Mouse (Mus musculus): ENCODE measurements at regions not wholly inside any gene's neighbourhood (a gene's known extent, or its start where the extent isn't known, plus 50 kb on each side); places are given as distances from the start of the nearest gene placed in this dataset.
A peak's percentile ranks its signal among the peaks of the same experiment; 100 is the strongest.

DNA sequence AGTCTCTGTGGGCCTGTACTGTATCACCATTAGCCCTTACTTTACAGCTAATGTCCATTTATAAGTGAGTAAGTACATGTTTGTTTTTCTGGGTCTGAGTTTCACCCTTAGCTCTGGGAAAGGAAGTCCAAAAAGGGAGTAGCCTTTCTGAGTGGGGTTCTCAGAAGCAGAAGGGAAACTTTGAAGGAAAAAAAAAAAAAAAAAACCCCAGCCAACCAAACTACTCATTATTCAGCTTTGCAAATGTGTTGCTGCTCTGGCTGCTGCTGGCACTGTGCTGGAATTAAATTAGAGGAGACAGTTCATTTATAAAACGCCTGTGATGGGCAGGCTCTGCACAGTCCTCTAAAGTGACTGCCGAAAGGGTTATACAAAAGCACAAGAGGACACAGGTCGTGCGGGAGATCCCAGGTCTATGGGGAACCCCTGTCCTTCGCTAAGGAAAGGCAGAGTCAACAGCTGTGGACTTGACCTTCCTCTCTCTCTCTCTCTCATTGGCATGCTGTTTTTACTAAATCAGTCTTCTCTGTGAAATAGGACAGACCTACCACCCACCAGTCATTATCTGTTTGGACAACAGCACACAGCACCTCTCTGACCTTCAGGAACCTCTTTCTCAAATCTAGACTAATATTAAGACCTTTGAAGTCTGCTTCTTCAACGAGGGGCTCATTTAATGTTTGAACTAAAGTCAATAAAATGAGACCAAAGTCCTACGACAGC, 165.4 kb downstream of the Cd47 start:
- DNase-seq (ENCODE audit: low spot score in 2 of 2): peak; percentile 70 to 77

DNA sequence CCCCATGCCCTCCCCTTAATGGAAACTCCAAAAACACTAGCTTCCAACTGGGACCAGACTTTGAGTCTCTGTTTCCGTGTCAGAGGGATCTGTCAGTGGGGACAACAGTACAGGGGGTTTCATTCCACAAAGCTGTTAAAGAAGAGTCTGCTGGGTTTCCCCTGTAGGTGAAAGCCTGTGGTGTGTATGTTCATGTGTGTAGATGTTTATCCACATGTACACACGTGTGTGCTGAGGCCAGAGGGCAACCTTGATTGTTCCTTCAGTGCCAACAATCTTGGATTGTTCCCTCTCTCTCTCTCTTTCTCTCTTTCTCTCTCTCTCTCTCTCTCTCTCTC, 165.9 kb downstream of the Cd47 start:
- no peak for DNase-seq (ENCODE audit: low spot score in 2 of 2)

DNA sequence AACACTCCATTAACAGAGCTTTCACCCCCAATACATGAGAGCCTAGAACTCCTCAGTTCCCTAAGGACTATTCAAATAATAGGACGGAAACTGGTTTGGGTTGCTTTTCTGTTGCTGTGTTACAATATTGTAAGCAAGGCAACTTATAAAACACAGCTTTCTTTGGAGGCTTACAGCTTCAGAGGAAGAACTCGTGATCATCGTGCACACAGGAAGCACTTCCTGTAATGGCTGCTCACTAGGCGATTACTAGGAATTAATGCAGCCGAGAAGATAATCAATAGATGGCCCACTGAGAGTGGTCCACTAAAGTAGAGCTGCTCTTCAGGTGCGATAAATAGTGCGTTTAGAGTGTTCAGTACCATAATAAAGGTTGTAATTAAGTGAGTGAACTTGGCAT, 166.8 kb downstream of the Cd47 start:
- no peak for DNase-seq (ENCODE audit: low spot score in 2 of 2)

DNA sequence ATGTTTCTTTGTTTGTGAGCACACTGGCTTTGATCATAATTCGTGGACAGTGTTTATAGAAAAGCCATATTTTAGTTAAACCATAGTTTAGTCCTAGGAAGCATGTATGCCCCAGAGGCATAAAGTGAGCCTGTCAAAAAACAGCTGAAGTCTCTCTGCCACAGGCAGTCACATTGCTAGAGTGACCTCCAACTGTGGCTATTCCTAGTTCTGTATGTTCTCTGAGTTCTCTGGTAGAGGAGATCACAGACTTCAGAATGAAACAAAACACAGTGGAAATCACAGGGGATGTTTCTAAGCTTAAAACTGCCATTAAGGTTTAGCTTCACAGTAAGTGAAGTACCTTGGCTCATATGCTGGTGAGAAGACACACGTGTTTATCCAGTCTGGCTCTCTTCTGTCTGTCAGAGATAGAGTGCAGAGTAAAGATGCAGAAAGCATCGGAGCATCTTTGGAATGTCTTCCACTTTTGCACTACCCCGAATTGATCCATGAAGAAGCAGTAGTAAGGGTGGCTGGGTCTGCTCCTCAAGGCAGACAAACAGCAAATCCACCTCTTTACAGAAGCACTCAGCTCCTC, 168.0 kb downstream of the Cd47 start:
- no peak for DNase-seq (ENCODE audit: low spot score in 2 of 2)

GRCm38 (mm10) chr16:49969035-49969434, 168.7 kb downstream of the Cd47 start:
- DNase-seq (ENCODE audit: low spot score in 2 of 2): no peak

GRCm38 (mm10) chr16:49969693-49970296, 169.5 kb downstream of the Cd47 start:
- DNase-seq (ENCODE audit: low spot score in 2 of 2): no peak

DNA sequence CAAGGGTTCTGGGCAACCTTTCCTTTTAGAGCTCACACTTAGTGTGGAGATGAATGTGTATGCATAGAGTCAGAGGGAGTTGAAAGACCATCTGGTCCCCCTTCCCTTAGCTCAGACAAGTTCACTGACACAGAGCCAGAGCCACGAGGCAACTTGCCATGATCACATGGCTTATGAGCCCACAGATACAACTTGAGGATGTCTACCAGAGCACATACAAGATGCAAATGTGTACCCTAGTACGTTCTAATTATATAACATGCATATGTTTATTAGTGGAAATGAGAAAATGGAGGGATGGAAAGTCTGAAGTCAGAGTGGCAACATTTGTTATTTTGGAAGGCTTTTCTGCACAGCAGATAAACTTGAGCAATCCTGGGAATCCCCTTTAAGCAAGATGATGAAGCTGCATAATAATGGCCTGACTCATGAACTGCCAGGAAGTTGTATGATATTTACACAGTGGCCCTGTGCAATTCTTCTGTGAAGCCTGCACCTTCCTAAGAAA, 170.0 kb downstream of the Cd47 start:
- DNase-seq (ENCODE audit: low spot score in 2 of 2): no peak

- no peak for DNase-seq (ENCODE audit: low spot score in 2 of 2)
These were observed 170.8 kb downstream of the Cd47 start for GRCm38 (mm10) chr16:49971141-49971555.

- DNase-seq (ENCODE audit: low spot score in 2 of 2): no peak
These were observed 176.9 kb downstream of the Cd47 start for GRCm38 (mm10) chr16:49977276-49977675.

DNA sequence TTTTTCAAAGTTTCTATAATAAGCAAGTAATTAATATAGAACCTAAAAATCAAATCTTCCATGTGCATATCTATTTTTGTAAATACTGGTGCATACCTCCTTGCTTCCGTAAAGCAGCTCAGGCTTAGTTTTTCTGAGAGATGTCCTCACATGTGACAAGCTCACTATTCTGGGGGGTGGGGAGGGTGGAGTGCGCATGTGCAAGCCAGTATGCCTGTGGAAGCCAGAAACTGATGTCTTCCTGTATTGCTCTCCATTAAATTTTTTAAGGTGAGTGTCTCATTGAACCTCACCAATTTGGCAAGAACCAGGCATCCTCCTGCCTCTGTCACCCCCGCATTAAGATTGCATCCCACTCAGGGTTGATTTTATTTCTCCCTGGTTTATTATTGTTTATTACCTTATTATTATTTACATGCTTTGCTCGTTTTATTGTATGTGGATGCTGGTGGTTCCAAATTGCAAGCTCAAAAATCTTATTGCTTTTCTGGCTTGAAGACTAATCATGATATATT, 179.2 kb downstream of the Cd47 start:
- DNase-seq (ENCODE audit: low spot score in 2 of 2): no peak

DNA sequence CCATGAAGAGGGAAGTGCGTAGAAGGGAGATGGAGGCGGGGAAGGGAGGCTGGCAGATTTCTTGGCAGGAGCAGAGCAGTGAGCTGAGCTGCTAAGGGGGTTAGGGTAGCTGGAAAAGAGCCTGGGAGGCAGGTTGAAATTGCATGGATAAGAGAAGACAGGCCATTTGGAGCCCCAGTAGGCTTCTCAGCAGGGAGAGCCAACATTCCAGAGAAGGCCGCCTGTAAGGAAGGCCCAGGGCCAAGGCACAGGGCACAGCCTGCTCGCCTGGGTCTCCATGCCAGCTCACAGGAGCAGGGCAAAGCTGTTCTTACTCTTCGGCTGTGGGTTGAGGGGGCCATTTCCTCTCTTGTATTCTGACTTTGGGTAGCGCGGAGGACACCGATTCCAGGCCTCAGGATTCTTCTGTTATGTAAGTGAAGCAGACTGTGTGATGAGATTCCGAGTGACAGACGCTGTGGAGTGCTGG, 179.9 kb downstream of the Cd47 start:
- peak; percentile 65 to 71 for DNase-seq (ENCODE audit: low spot score in 2 of 2)

GRCm38 (mm10) chr16:49982180-49982579, 181.8 kb downstream of the Cd47 start:
- DNase-seq (ENCODE audit: low spot score in 2 of 2): no peak

GRCm38 (mm10) chr16:49985082-49986076, 185.0 kb downstream of the Cd47 start:
- no peak for DNase-seq (ENCODE audit: low spot score in 2 of 2)

DNA sequence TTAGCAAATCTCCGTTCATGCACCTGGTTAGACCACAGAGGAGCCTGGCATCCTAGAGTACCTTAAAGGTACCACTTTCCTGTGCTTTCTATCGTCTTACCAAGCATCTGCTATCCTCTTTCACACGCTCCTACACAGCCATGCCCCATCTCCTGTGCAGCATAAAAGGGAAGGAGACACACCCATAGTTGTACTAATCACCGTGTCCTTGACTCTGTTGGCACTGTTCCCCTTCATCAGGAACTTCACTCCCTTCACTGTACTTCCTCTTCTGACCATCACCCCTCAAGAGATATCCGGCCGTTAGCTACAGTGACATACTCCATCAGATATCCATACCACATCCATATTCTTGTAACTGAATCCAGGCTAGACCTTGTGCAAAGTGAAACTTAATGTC, 186.6 kb downstream of the Cd47 start:
- no peak for DNase-seq (ENCODE audit: low spot score in 2 of 2)

GRCm38 (mm10) chr16:49995822-49996221, 195.5 kb downstream of the Cd47 start:
- DNase-seq (ENCODE audit: low spot score in 2 of 2): no peak

DNA sequence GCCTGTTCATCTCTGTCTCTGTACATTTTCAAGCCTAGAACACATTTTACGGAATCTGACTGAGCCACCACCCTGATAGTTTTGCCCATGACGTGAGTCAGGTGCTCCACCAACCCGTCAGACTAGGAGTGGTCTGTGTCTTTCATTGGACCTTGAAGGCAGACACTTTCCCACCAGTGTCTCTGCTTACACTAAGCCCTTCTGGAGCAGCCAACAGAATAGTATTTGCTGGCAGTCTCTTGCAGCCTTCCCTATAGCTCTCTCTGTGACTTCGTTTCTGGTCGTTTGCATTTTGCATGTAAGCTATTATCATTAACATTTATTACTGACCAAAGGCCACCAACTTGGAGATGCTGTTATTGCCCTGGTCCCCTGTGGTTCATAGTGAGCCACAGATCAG, 196.3 kb downstream of the Cd47 start:
- DNase-seq (ENCODE audit: low spot score in 2 of 2): no peak

DNA sequence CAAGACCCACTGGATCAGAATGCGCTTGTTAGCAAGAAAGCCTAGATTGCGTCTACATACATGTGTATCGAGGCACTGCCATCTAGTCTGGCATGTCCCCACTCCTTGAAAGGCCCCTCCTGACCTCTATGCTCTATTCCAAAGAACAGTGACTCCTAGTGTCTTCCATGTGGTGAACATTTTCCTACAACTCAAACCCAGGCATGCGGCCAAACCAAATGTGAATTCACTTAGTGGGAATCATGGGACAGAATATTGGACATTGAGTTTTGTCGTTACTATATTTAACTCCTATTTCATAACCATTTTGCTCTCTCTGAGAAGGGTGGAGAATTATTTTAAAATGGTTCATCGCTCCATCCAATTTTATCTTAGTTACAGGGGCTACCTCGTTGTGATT, 196.7 kb downstream of the Cd47 start:
- peak; percentile 36 to 42 for DNase-seq (ENCODE audit: low spot score in 2 of 2)

GRCm38 (mm10) chr16:50000805-50001204, 200.5 kb downstream of the Cd47 start:
- no peak for DNase-seq (ENCODE audit: low spot score in 2 of 2)

DNA sequence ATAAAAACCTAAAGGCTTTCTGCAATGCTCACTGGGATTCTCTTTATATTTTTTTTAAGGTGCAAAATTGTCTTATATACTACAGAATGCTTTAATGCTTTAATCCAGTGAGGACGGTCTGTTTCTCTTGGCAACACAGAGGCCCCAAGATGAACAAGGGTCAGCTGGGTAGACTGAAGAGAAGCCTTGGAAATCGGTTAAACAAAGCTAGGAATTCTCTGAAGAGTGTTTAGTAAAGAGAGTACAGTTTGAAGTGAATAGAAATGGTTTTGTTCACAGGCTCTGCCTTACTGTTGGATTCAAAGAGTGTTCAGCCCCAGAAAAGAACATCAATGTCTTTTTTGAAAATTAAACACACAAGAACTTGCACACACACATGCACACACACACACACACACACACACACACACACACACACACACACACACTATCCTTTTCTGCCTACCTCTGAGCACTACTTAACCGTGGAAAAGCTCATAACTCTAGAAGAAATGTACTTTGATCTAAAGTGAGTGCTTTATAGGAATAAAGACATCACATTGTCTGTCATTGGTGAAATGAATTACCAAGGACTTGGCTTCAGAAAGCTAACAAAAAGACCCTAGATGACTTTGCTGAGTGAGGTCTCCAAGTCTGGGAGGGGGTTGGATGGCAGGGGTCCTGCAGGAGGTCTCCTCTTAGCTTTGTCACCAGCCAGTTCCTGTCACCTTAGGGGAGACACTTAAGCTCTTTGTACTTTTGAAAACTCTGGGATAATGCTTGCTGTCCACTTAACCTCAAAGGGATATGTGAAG, 201.5 kb downstream of the Cd47 start:
- DNase-seq (ENCODE audit: low spot score in 2 of 2): no peak

DNA sequence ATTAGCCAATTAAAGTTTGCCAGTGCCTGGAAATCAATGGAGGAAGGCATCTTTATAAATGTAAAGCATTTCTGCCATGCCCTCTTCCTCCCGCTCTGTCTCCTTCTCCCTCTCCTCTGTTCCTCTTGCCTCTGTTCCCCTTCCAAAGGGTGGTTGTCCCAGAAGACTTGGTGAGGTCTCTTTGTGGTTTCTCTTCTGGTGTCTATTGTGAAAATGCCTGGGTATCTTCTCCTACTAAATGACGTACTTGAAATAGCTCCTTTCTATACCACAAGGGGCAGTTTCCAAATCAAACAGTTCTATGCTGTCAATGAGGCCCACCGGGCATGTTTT, 202.1 kb downstream of the Cd47 start:
- no peak for DNase-seq (ENCODE audit: low spot score in 2 of 2)

- no peak for DNase-seq (ENCODE audit: low spot score in 2 of 2)
These were observed 208.7 kb downstream of the Cd47 start for GRCm38 (mm10) chr16:50009046-50009445.

Data from right cerebral cortex, postnatal 10 days (tissue).